Mouse (Mus musculus): ENCODE data around the gene Lamtor2.
A peak's percentile ranks its signal among the peaks of the same experiment; 100 is the strongest.
"Not testable (repeated sequence)": the region's sequence is repeated elsewhere in the genome, so short reads cannot be mapped to it uniquely, and the experiment has no call there.

Lamtor2 gene

DNA sequence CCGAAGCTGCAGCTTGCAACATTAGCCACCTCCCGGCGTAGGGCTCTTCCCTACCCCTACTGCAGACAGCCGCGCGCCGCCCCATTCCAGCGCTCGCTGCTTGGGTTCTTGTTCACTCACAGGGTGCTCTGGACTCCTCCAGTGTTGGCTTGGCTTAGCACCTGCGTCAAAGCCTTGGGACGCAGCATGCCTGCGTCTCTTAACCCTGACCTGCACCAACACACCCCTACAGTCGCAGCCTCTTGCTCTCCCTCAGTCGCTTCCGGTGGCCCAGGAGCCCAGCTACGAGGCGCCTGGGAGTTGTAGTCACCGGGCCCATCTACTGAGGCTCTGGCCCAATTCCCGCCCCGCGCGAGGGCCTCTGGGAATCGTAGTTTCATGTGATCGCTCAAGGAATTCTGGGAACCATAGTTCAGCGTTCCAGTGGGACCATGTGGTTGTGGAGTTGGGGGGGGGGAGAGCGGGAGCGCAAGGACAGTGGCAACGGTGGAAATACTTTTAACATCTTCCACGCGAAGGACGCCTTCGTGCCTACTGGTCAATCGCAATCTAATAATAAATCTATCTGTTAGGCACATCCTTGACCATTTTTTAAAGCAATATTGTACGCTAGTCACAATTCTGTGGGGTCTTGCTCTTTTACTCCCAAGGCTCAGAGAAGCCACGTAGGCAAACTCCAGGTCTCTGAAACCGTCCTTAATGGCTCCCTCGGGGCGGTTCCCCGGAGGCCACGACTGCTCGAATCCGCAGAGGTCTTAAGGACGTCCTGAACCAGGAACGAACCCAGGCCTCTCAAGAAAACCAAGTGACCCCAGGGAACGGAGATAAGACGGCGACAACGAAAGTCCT lies at the start of gene Lamtor2:
Gene Lamtor2 (minus strand): TSS at position 399 of the 849 bp plus-strand sequence.
- DNase-seq (ENCODE audit: low read depth): peak; percentile 96

DNA sequence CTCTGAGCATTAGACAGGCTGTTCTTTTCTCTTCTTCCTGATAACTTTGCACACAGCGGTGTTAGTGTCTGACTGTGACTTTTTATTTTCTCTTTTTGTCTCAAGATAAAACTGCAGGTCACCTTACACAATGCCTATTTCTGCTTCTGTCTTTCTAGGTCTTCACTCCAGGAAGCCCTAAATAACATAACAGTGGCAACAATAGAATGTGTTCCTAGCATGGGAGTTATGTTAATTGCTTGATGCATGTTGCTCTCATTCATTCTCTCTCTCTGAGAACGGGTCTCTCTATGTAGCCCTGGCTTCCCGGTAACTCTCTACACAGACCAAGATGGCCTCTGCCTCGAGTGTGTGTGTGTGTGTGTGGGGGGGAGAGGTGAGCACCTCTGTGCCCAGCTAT lies 49.6 kb upstream of the Lamtor2 start:
- DNase-seq (ENCODE audit: low read depth): no peak

DNA sequence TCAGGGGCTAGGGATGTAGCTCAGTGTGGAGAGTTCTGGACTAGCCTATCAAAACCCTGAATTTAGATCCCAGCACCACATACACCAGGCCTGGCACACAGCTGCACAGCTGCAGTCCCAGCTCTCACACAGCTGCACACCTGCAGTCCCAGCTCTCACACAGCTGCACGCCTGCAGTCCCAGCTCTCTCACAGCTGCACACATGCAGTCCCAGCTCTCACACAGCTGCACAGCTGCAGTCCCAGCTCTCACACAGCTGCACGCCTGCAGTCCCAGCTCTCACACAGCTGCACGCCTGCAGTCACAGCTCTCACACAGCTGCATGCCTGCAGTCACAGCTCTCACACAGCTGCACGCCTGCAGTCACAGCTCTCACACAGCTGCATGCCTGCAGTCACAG lies 43.7 kb upstream of the Lamtor2 start:
- DNase-seq (ENCODE audit: low read depth): not testable (repeated sequence)

DNA sequence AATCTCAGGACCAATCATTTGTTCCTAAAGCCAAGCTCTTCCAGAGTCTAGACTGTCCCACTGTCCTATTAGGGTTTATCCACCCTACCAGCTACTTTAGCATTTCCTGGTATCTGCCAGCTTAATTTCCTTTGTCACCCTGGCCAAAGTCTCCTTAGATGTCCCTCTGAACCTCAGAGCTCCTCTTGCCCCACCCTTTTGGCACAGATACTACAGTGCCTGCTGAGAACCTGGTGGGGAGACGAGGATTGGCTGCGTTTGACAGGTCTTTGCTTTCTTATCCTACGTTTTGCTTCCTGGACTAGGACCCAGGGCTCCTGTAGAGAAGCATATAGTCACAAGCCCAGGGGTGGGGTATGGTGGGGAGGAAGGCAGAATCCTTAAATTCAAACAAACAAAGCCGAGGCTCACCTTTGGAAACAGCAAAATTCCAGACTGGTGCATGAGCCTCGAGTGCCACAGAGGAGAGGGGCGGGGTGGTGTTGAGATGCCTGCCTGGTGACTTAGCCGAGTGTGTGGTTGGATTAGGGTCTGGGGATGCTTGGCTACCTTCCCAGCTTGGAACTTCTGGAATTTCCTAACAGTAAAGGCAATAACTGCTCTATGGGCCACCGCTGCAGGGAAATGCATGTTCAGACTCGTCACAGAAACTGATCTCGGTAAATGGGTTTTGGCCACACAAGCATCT lies 41.2 kb upstream of the Lamtor2 start:
- no peak for DNase-seq (ENCODE audit: low read depth)

DNA sequence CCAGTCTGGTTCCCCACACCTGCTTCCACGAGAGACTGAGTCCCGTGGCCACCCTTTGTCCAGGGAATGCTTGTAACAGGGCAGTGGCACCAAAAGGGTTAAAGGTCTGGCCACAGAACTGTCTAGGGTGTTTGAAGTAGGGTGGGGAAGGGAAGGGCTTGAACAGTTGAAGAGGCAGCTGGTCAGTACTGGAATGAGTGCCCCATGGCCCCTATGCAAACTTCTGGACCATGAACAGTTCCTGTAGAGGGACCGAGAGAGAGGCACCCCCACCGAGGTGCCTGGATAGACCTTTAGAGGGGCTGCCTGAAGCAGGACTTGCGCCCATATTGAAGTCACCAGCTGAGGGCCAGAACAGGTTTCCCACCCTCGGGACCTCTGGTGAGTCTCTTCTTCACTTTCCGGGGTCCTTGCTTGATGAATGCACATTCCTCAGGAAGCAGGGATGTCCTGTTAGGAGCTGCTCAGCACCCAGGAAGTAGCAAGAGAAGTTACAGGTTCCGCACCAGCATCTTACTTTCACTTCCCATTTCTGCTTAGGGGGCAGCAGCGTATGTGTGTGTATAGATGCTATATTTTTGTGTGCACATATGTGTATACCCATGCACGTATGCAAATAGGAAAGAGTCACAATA lies 40.2 kb upstream of the Lamtor2 start:
- no peak for DNase-seq (ENCODE audit: low read depth)

DNA sequence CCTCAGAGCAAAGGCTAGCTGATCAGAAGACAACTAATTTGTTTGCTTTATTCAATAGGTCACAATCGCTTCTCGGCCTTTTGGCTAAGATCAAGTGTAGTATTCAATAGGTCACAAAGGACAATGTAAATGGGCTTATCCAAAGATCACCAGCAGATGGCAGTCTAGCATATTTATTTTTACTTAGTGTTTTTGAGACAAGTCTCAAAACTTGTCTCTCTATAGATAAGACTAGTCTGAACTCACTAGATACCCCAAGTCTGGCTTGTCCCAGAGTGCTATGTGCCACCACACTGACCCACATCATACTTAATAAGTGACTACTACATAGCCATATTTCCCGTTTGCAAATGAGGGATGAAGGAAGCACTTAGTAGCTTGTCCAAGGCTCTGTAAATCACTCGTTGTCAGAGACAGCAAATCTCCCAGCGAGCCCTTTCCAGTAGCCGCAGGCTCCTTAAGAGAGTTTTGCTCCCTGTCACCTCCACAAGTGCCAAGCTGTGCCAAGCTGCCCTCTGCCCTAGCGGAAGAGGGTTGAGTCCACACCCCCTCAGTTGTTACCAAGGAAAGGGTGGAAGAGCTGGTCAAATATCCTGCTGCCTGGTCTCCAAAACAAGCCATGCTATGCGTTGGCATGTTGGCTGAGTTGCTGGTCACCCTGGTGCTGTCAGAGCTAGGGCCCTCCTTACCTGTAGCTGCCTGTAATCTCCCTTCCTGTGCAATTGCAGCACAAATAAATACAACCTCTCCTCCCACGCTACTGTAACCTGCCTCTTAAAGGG lies 39.3 kb upstream of the Lamtor2 start:
- peak; percentile 91 for DNase-seq (ENCODE audit: low read depth)

DNA sequence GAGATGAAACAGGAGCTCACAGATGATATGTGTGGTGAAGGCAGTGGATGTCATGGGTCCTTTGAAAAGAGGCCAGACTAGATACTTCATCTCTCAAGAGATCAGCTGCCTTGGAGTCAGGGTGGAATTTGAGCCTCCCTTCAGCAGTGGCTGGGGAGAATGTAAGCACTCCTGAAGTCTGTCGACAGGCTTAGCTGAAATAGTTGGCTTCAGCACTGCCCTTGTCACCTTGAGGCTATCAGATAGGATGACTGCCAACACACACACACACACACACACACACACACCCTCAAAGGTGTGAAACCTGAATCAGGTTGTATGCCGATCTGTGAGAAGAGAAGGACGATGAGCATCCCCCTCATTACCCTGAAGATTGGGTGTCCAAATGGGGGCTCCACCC lies 38.2 kb upstream of the Lamtor2 start:
- DNase-seq (ENCODE audit: low read depth): no peak

DNA sequence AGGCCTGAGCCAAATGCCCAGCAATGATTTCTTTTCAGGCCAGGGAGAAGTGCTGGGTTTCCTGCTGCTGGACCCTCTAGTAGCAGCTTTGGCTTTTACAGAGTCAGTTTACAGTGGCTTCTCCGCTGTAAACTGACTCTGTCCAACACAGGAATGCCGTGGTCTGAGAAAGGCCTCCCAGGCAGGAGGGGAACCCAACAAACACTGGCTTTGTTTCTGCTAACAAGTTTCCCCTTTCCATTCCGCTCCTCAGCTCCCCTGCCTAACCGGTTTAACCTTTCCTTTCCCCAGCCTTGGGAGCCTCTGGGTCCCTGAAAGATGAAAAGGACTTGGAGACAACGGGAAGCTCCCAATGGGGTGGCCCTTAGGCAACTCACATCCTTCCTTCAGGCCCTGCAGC lies 37.4 kb upstream of the Lamtor2 start:
- DNase-seq (ENCODE audit: low read depth): no peak

DNA sequence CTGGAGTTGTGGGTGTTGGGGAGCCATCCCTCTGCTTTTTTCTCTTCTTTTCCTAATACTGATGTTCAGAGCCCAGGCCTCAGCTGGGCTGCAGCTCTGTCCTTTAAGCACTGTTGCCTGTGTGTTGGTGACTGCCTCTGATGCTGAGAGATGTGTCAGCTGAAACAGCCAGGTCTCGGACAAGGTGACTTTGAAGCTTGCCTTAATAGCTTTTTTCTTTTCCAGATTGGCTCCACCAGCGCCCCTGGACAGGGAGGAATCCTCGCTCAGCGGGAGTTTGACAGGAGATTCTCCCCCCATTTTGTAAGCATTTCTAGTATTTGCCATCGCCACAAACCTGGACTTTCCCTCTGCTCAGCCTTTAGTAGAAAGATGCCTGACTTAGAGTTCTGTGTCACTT lies 33.8 kb upstream of the Lamtor2 start:
- no peak for DNase-seq (ENCODE audit: low read depth)

DNA sequence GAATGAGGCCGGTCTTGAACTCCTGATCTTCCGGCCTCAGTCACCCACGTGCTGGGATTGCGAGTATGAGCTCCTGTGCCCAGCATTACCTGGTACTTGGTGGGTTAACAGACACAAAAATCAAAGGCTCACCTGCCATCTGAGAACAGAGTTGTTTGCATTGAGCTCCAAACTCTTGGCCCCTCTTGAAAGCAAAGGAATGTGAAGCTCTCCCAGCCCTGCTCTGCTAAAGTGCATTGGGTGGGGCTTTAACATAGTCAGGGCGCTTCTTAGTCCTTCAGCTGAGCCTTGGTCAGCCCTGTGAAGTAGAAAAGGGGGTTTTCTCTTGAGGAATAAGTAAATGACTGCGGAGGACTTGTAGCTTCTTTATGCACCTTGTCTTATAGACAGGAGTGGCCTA lies 32.9 kb upstream of the Lamtor2 start:
- no peak for DNase-seq (ENCODE audit: low read depth)

DNA sequence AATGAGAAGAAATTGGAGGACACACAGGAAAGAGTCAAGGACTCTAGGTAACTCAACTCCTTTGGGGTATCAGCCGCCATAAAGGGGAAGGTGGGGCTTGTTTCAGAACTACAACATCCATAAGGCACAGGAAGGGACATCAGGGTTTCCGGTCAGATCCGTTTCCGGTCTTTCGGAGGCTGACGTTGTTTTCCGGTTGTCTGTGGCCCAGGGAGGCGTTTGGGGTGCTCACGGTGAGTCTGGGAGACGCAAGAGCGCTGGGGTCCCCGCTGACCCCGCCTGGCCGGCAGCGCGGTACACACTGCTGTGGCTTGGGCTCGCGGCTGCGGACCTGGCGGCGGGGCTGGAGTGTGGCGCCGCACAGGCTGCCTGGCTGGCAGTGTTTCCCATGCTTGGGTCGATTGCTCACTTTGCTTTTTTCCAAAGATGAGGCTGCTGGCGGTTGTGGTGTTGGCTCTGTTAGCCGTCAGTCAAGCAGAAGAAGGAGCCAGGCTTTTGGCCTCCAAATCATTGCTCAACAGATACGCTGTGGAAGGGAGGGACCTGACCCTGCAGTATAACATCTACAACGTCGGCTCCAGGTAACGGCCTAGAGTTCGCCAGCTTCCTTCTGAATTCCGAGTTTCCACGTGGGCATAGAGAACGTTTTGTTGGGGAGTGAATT lies 26.7 kb upstream of the Lamtor2 start:
- peak; percentile 76 for DNase-seq (ENCODE audit: low read depth)

DNA sequence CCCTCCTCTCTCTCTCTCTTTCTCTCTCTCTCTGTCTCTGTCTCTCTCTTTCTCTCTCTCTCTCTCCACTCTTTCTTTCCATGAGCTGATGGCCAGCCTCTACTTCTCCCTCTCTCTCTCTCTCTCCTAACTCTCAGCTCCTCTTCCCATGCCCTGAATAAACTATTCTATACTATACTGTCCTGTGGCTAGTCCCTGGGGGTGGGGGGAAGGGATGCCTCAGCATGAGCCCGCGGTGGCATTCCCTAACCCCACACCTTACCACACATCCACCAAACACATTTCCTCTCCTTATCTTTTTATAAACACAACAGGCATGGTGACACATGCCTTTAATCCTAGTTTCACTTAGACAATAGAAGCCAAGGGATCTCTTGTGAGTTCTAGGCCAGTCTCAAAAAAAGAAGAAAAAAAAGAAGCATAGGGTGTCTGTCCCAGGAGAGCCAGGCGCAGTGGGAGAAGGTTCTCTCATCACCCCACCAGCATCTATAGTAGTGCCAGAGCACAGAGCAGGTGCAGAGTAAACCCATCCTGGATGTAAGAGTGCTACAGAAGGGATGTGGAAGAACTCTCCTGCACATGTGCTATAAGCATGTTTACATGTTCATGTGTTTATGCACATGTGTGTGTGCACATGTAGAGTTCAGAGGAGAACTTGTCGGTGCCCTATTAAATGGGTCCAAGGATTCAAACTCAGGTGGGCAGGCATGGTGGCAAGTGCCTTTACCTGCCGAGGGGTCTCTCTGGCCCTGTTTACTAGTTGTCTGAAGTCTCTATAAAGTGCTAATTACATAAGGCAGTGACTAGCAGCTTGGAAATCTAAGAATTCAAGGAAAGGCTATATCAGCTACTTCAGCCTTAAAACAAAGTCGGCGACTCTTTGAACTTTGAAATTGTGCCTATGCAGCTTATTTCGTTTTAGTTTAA lies 25.9 kb upstream of the Lamtor2 start:
- DNase-seq (ENCODE audit: low read depth): no peak

DNA sequence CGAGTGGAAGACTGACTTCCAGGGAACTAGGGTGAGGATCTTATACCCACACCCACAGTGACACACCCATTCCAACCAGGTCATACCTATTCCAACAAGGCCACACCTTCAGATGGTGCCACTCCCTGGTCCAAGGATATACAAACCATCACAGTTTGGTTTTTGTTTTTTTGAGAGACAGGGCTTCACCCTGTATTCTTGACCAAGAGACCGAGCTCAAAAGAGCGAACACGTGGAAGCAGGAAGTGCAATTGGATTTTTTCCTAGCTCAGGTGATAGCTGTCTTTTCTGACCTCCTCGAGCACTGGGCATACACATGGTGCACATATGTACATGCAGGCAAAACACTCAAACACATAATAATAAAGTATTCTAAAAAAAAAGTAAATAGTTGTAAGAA lies 25.0 kb upstream of the Lamtor2 start:
- DNase-seq (ENCODE audit: low read depth): not testable (repeated sequence)

DNA sequence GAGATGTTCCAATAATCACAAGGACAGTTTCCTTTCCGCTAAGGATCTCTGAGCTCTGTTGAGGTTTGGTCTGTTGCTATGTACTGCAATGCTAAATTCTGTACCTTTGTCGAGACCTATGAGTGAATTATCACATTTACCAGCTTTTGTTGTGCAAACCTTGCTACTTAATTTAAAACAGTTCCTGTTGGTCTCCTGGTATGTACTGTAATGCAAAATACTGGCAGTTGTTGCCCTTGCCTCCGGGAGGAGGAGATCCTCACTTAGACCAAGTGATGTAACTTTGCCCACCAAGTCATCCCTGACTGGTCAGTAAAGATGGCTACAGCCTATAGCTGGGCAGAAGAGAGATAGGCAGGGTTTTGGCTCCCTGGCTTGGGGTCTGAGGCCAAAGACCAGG lies 22.7 kb upstream of the Lamtor2 start, which contains the start of gene Ssr2:
Gene Ssr2 (plus strand): TSS at position 337 of the 400 bp plus-strand sequence.
- no peak for DNase-seq (ENCODE audit: low read depth)

DNA sequence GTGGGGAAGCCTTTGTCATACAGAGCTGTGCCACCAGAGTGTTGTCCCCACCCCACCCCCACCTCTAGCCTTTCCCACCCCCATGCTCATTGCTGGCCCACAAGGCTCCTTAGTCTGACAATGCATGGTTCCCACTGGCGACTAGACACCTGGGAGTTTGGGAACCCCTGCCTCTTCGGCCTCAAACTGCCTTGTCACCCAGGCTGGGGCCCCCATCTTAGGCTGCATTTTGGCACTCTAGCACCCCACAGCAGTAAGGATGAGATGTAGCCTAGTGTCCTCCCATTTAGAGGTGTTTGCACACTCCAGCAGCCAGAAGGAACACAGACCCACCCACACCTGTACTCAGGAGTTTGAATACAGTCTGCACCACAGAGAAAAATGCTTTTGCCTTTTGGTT lies 20.9 kb upstream of the Lamtor2 start:
- DNase-seq (ENCODE audit: low read depth): no peak

DNA sequence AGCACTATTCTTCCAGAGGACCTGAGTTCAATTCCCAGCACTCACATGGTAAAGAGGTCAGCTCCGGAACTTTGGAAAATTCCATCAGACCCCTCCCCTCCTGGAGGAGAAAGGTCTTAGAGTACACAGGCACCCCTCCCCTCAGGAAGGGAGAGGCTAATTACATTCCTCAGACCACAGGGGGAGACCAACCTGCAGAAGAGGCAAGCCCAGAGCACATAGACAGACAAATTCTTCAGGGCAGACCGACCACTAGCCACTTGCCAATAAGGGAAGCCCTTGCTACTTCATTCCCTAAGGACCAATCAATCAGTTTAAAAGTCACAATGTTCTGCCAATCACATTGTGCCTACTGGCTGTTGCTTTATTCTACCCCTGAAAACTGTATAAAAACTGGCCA lies 20.0 kb upstream of the Lamtor2 start:
- DNase-seq (ENCODE audit: low read depth): no peak

DNA sequence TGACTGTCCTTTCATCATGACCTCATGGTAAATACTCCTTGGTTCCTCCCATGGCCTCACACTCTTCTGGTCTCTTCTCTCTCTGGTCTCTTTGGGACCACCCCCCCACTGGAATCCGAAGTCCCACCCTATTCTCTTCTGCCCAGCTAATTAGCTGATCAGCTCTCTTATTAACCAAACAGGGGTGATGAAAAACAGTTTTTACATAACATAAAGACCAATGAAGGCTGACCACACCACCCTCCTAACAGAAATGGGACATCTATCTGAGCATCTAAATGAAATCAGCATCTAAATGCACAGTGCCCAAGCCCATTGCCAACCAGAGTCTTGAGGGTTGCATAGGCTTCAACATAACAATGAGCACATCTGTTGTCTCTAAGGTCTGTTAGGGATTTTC lies 19.0 kb upstream of the Lamtor2 start:
- no peak for DNase-seq (ENCODE audit: low read depth)

DNA sequence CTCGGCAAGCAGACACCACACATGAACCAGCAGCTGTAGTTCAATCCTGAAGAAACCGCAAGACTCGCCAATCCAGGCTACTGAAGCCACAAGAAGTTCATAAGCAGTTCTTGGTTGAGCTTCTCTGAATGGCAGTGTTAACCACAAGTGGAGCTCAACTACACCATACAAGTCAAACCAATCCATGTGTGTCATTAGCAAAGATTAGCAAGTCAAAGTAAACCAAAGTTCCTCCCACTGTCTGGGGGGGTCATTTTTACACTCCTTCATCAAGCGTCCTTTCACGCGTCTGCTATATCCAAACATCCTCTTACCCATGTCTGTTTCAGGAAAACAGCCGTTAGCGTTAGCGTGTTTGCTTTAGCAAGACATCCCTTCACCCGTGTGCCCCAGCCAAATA lies 17.5 kb upstream of the Lamtor2 start:
- DNase-seq (ENCODE audit: low read depth): no peak

DNA sequence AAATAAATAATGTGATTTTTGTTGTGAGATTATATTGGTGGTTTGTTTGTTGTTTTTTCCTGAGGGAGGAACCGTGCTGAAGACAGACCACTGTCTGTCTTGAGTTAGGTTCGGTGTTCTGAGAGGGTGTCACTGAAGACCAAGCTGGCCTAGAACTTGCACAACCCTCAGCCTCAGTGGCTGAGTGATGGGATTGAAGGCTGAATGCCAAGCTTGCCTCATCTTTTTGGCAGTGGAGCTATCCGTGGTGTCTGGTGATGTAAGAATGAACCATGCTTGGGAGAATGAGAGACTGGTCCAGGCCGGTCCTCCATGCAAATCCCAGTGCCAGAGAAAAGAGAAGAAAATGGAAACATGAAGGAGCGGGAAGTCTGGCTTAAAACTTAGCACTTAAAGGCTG lies 16.8 kb upstream of the Lamtor2 start:
- no peak for DNase-seq (ENCODE audit: low read depth)

DNA sequence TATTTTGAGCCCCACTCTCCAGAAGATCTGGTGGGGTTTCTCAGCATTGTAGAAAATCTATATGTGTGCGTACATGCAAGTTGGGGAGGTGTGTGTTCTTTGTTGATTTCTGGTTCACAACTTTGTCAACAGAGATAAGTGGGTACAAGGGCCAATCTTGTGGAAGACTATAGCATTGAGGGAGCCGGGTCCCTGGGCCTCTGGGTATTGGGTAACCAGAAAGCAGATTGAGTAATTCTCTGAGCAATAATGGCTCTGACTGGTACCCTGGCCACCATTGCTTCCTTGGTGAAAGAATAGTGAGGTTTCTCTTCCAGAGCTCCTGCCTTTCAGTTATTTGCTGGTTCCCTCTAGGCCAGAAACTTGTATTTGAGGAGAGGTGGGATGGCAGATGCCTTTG lies 16.2 kb upstream of the Lamtor2 start:
- DNase-seq (ENCODE audit: low read depth): no peak

DNA sequence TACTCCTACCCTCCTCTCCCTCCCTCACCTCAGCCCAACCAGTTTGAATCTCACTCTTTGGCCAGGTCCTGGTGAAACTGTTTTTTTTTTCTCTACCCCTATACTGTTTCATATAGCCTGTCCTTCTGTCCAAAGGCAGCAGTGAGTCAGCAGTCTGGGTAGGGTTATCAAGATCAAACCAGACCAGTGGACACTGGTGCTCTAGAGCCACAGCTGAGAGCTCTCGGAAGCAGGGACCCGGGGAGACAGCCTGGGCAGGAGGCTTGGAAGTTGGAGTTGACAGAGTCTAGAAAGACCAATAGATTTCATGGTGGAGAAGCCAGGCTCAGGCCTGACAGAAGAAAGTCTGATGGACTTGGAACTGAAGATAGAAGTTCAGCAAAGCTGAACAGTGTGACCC lies 15.7 kb upstream of the Lamtor2 start:
- DNase-seq (ENCODE audit: low read depth): no peak
